ENCODE assay signal across 9 mouse cellular contexts in genomic region chr5:130320485-130320884, GRCm38 (mm10). TPM values are rescaled to one million over a fixed set of nuclear protein-coding genes. Genes with fewer than 3 reads are reported as not detected.
DNase-seq lines count a peak whose midpoint lies in the region; ATAC-seq and TF ChIP-seq lines count a peak whose summit lies in the region.
"Had no signal": no experiment of that assay in that cellular context is flagged by ENCODE, and none has a peak within 500 bp of the region (broad histone marks: within the 10 kb centered on the region; RNA-seq: fewer than 3 reads in every experiment).

No protein-coding gene starts in this region.

- H3K27me3 ChIP-seq in forebrain, postnatal 0 days (ENCODE audit: insufficient read depth, low read length), result no peaks in the 10 kb centered on the region
- no peaks in the 10 kb centered on the region for H3K27me3 ChIP-seq in forebrain, embryonic 13.5 days
- no peaks in the 10 kb centered on the region for H3K27me3 ChIP-seq in cerebellum, adult 2 months (ENCODE audit: control insufficient read depth, insufficient read depth, low read length)
- no peaks in the 10 kb centered on the region for H3K27me3 ChIP-seq in hindbrain, embryonic 15.5 days
- H3K27me3 ChIP-seq: liver, embryonic 13.5 days had no signal

- no peak overlapping the region for H3K4me3 ChIP-seq in forebrain, postnatal 0 days (ENCODE audit: low read depth, low read length)
- H3K4me3 ChIP-seq in forebrain, embryonic 13.5 days, result no peak overlapping the region
- no peak overlapping the region for H3K4me3 ChIP-seq in cerebellum, adult 2 months (replicated peaks; ENCODE audit: insufficient read depth, low read depth, low read length)
- no peak overlapping the region for H3K4me3 ChIP-seq in hindbrain, embryonic 15.5 days
- H3K4me3 ChIP-seq: liver, embryonic 13.5 days had no signal

- no peaks in the 10 kb centered on the region for H3K9me3 ChIP-seq in forebrain, postnatal 0 days (ENCODE audit: low read length)
- peaks cover 7% of the 10 kb centered on the region for H3K9me3 ChIP-seq in forebrain, embryonic 13.5 days (replicated peaks)
- H3K9me3 ChIP-seq in hindbrain, embryonic 15.5 days, result no peaks in the 10 kb centered on the region
- H3K9me3 ChIP-seq: liver, embryonic 13.5 days had no signal

- H3K27ac ChIP-seq in forebrain, postnatal 0 days (ENCODE audit: low read depth, low read length), result no peak overlapping the region
- H3K27ac ChIP-seq in forebrain, embryonic 13.5 days, result no peak overlapping the region
- no peak overlapping the region for H3K27ac ChIP-seq in cerebellum, adult 2 months (ENCODE audit: insufficient read depth, low read length)
- H3K27ac ChIP-seq in hindbrain, embryonic 15.5 days (replicated peaks), result no peak overlapping the region
- H3K27ac ChIP-seq: liver, embryonic 13.5 days had no signal

- no peak overlapping the region for H3K4me2 ChIP-seq in forebrain, postnatal 0 days (ENCODE audit: low read depth)
- H3K4me2 ChIP-seq in forebrain, embryonic 13.5 days, result no peak overlapping the region
- H3K4me2 ChIP-seq in hindbrain, embryonic 15.5 days, result no peak overlapping the region
- H3K4me2 ChIP-seq: liver, embryonic 13.5 days had no signal

- DNase-seq in forebrain, postnatal 0 days, result peak; percentile 47
- DNase-seq in 3T3-L1 (ENCODE audit: low read depth, low spot score), result peak; percentile 55
- peak; percentile 52 to 55 for DNase-seq in cerebellum, adult 2 months
- peak; percentile 22 for DNase-seq in lung, postnatal 14 days
- DNase-seq in ovary, postnatal 10 days (ENCODE audit: low spot score), result no peak
- DNase-seq: liver, embryonic 13.5 days had no signal

- no peak for ATAC-seq in forebrain, postnatal 0 days
- no peak for ATAC-seq in forebrain, embryonic 13.5 days
- ATAC-seq in hindbrain, embryonic 15.5 days (ENCODE audit: low FRiP score, low read depth), result peak; percentile 56; the same call in 1 of the 2 replicates
- ATAC-seq in erythroid progenitor cell, adult 5-6 weeks (replicated peaks; ENCODE audit: low FRiP score, poor library complexity, severe bottlenecking), result no peak

- peak; percentile 71 for TF ChIP-seq CTCF in forebrain, postnatal 0 days (IDR thresholded peaks at IDR 0.05; ENCODE audit: low read depth)
- TF ChIP-seq CTCF in cerebellum, adult 2 months (IDR thresholded peaks at IDR 0.05; ENCODE audit: borderline replicate concordance, insufficient read depth, low read depth, low read length), result peak; percentile 75

- peaks cover under 1% of the 10 kb centered on the region; the same call in 1 of the 2 replicates for H3K36me3 ChIP-seq in forebrain, postnatal 0 days (ENCODE audit: insufficient read depth)
- H3K36me3 ChIP-seq in forebrain, embryonic 13.5 days (ENCODE audit: poor library complexity, severe bottlenecking), result peaks cover 21% of the 10 kb centered on the region
- H3K36me3 ChIP-seq in hindbrain, embryonic 15.5 days, result peaks cover 5% of the 10 kb centered on the region; the same call in 1 of the 2 replicates

- WGBS in forebrain, postnatal 0 days, result 84% methylated on average over 3 of the region's 3 CpGs
- WGBS in forebrain, embryonic 13.5 days, result 86% methylated on average over 3 of the region's 3 CpGs
- 64% methylated on average over 3 of the region's 3 CpGs for WGBS in cerebellum, adult 2 months
- WGBS in hindbrain, embryonic 15.5 days, result 76% methylated on average over 3 of the region's 3 CpGs

- no peaks in the 10 kb centered on the region for H3K4me1 ChIP-seq in forebrain, postnatal 0 days (ENCODE audit: insufficient read depth)
- H3K4me1 ChIP-seq in forebrain, embryonic 13.5 days, result peaks cover 9% of the 10 kb centered on the region; the same call in 1 of the 2 replicates
- peaks cover 5% of the 10 kb centered on the region for H3K4me1 ChIP-seq in cerebellum, adult 2 months (ENCODE audit: control insufficient read depth, insufficient read depth, low read length)
- H3K4me1 ChIP-seq in hindbrain, embryonic 15.5 days (replicated peaks), result no peaks in the 10 kb centered on the region
- H3K4me1 ChIP-seq: liver, embryonic 13.5 days had no signal

- no peak for TF ChIP-seq POLR2A in cerebellum, adult 2 months (IDR thresholded peaks at IDR 0.05; ENCODE audit: borderline replicate concordance, insufficient read depth, low read length)

- H3K9ac ChIP-seq in forebrain, postnatal 0 days, result no peak overlapping the region
- no peak overlapping the region for H3K9ac ChIP-seq in forebrain, embryonic 13.5 days
- no peak overlapping the region for H3K9ac ChIP-seq in hindbrain, embryonic 15.5 days
- H3K9ac ChIP-seq: liver, embryonic 13.5 days had no signal

RNA-seq across cellular contexts. Expression of gene Caln1, which starts 48.8 kb away (rescaled TPM):
- 48.7 and 57.2 TPM in 2 replicates for total RNA-seq in forebrain, postnatal 0 days (2014; rRNA removed)
- polyA plus RNA-seq in forebrain, postnatal 0 days (2015; fragmentation: Nextera tagmentation; extraction: Ambion mirVana), result 32.3 and 58.7 TPM in 2 replicates
- 2.0 and 3.7 TPM in 2 replicates for polyA plus RNA-seq in forebrain, embryonic 13.5 days (2015; fragmentation: Nextera tagmentation; extraction: Ambion mirVana)
- 123 and 141 TPM in 2 replicates for polyA plus RNA-seq in cerebellum, adult 2 months (2012; rRNA removed)
- polyA plus RNA-seq in hindbrain, embryonic 15.5 days (2015; fragmentation: Nextera tagmentation; extraction: Ambion mirVana), result 38.4 and 39.3 TPM in 2 replicates
- total RNA-seq in erythroid progenitor cell, adult 5-6 weeks (2015; ENCODE audit: low replicate concordance), result not detected in 2 replicates
- total RNA-seq in erythroid progenitor cell, adult 5-6 weeks (2017; ENCODE audit: low replicate concordance), result not detected in 2 replicates
- polyA plus RNA-seq: liver, embryonic 13.5 days had no signal
